Mouse (Mus musculus) intestine, embryonic 14.5 days (tissue): ENCODE data around the gene Mmd. TPM values are rescaled to one million over a fixed set of nuclear protein-coding genes. Genes with fewer than 3 reads are reported as not detected.

ENCODE experiments used
- ATAC-seq: fragments of 200-750 bp; cut with Nextera tagmentation; replicated peaks from 2 replicates; pipeline ENCODE4 v1.8.0; 2017; ENCODE audit warnings: low read depth, moderate number of reproducible peaks, moderate TSS enrichment, moderate library complexity; ENCODE audit not compliant: low FRiP score, low TSS enrichment
- DNase-seq: peaks from one replicate; pipeline ENCODE4 v3.0.0-alpha.2; 2018; ENCODE audit warnings: low spot score
- H3K27ac ChIP-seq: fragments of 300-500 bp; sonication (generic); 2 replicates; pipeline ENCODE4 v1.5.1; 2014; ENCODE audit warnings: low read depth, mild to moderate bottlenecking, control low read depth
- H3K27me3 ChIP-seq: fragments of 300-500 bp; sonication (generic); replicated peaks from 2 replicates; pipeline ENCODE4 v1.6.1; 2014; ENCODE audit warnings: low read length, control low read depth; ENCODE audit not compliant: control insufficient read depth, insufficient read depth
- H3K36me3 ChIP-seq: fragments of 300-500 bp; sonication (generic); 2 replicates; pipeline ENCODE4 v1.6.1; 2014; ENCODE audit warnings: low read length, control low read depth; ENCODE audit not compliant: control insufficient read depth, insufficient read depth
- H3K4me1 ChIP-seq: fragments of 300-500 bp; sonication (generic); replicated peaks from 2 replicates; pipeline ENCODE4 v1.6.1; 2014; ENCODE audit warnings: low read length, control low read depth, mixed read lengths; ENCODE audit not compliant: control insufficient read depth, insufficient read depth
- H3K4me2 ChIP-seq: fragments of 300-500 bp; sonication (generic); 2 replicates; pipeline ENCODE4 v1.6.1; 2014; ENCODE audit warnings: low read length
- H3K4me3 ChIP-seq: fragments of 300-500 bp; sonication (generic); 2 replicates; pipeline ENCODE4 v1.5.1; 2014; ENCODE audit warnings: low read depth, low read length, control low read depth, mixed read lengths
- H3K9ac ChIP-seq: fragments of 300-500 bp; sonication (generic); 2 replicates; pipeline ENCODE4 v1.6.1; 2014; ENCODE audit warnings: mild to moderate bottlenecking, low read length
- H3K9me3 ChIP-seq: fragments of 300-500 bp; sonication (generic); 2 replicates; pipeline ENCODE4 v1.6.1; 2016; ENCODE audit warnings: low read length, control low read depth; ENCODE audit not compliant: control insufficient read depth
- WGBS: fragments of 180-500 bp; shearing (Covaris S2); extraction: QIAGEN DNeasy Blood & Tissue Kit; methylation state at CpG from one replicate; pipeline ENCODE4 v1.1.7; 2014; 5-methylcytosine and 5-hydroxymethylcytosine counted together
- polyA plus RNA-seq: library from polyadenylated mRNA; unstranded; fragments of >200 nt; fragmentation: Nextera tagmentation; extraction: Ambion mirVana; gene quantifications from 2 replicates; pipeline ENCODE4 v1.2.1, GENCODE M21; 2014

The Mmd gene
- polyA plus RNA-seq, 1 experiment from 2014 or later, result 35.5 TPM

- Histone ChIP-seq H3K27ac (no peak overlapping the region), H3K9ac (no peak overlapping the region), H3K27me3 (no peaks in the 10 kb centered on the region), H3K36me3 (no peaks in the 10 kb centered on the region), H3K4me3 (no peak overlapping the region), H3K9me3 (no peaks in the 10 kb centered on the region), H3K4me2 (no peak overlapping the region), H3K4me1 (peaks cover 37% of the 10 kb centered on the region)
- no peak for ATAC-seq
- no peak for DNase-seq
Observed at GRCm38 (mm10) chr11:90229800-90230199, 19.5 kb upstream of the Mmd start.

- peak overlapping the region; percentile 23; the same call in 1 of the 2 replicates for H3K27ac ChIP-seq
- H3K4me2 ChIP-seq, result no peak overlapping the region
- DNase-seq, result no peak
- no peaks in the 10 kb centered on the region for H3K36me3 ChIP-seq
- H3K27me3 ChIP-seq, result no peaks in the 10 kb centered on the region
- H3K9ac ChIP-seq, result no peak overlapping the region
- peaks cover 32% of the 10 kb centered on the region for H3K4me1 ChIP-seq
- ATAC-seq, result no peak
- no peaks in the 10 kb centered on the region for H3K9me3 ChIP-seq
- 46% methylated on average over 2 of the region's 2 CpGs for WGBS
- no peak overlapping the region for H3K4me3 ChIP-seq
Observed at GRCm38 (mm10) chr11:90230671-90231070, 18.6 kb upstream of the Mmd start.

GRCm38 (mm10) chr11:90231631-90232030, 17.6 kb upstream of the Mmd start:
- WGBS, result 33% methylated on average over 2 of the region's 2 CpGs
- DNase-seq (no peak), ATAC-seq (no peak)
- Histone ChIP-seq H3K4me2 (no peak overlapping the region), H3K36me3 (no peaks in the 10 kb centered on the region), H3K9ac (no peak overlapping the region), H3K4me3 (no peak overlapping the region), H3K27me3 (no peaks in the 10 kb centered on the region), H3K9me3 (no peaks in the 10 kb centered on the region), H3K27ac (no peak overlapping the region), H3K4me1 (peaks cover 32% of the 10 kb centered on the region)

GRCm38 (mm10) chr11:90232685-90233084, 16.6 kb upstream of the Mmd start:
- Histone ChIP-seq H3K4me2 (0 out of 2 replicates have a peak overlapping the region, but pooled peaks have one; percentile 3), H3K27ac (peak overlapping the region; percentile 70), H3K9me3 (no peaks in the 10 kb centered on the region), H3K4me3 (no peak overlapping the region), H3K36me3 (no peaks in the 10 kb centered on the region), H3K27me3 (no peaks in the 10 kb centered on the region), H3K4me1 (peaks cover 32% of the 10 kb centered on the region), H3K9ac (no peak overlapping the region)
- 10% methylated on average over 4 of the region's 4 CpGs for WGBS
- ATAC-seq, result 0 out of 2 replicates have a peak, but pooled peaks have one; percentile 62
- no peak for DNase-seq

- peaks cover 26% of the 10 kb centered on the region for H3K4me1 ChIP-seq
- WGBS, result 82% methylated on average over 5 of the region's 5 CpGs
- ATAC-seq, result no peak
- no peak overlapping the region for H3K4me2 ChIP-seq
- no peak overlapping the region for H3K4me3 ChIP-seq
- no peaks in the 10 kb centered on the region for H3K27me3 ChIP-seq
- no peak overlapping the region for H3K9ac ChIP-seq
- H3K27ac ChIP-seq, result no peak overlapping the region
- no peaks in the 10 kb centered on the region for H3K9me3 ChIP-seq
- no peak for DNase-seq
- no peaks in the 10 kb centered on the region for H3K36me3 ChIP-seq
Observed at GRCm38 (mm10) chr11:90235221-90235620, 14.0 kb upstream of the Mmd start.

- Histone ChIP-seq H3K4me1 (peaks cover 4% of the 10 kb centered on the region), H3K4me2 (no peak overlapping the region), H3K27ac (no peak overlapping the region), H3K36me3 (no peaks in the 10 kb centered on the region), H3K4me3 (no peak overlapping the region), H3K27me3 (no peaks in the 10 kb centered on the region), H3K9me3 (no peaks in the 10 kb centered on the region), H3K9ac (no peak overlapping the region)
- ATAC-seq (no peak), DNase-seq (no peak)
- 76% methylated on average over 5 of the region's 5 CpGs for WGBS
Observed at GRCm38 (mm10) chr11:90237616-90238015, 11.6 kb upstream of the Mmd start.

GRCm38 (mm10) chr11:90238657-90239056, 10.6 kb upstream of the Mmd start:
- DNase-seq (no peak), ATAC-seq (no peak)
- Histone ChIP-seq H3K27ac (no peak overlapping the region), H3K4me1 (no peaks in the 10 kb centered on the region), H3K36me3 (no peaks in the 10 kb centered on the region), H3K4me2 (no peak overlapping the region), H3K9ac (no peak overlapping the region), H3K4me3 (no peak overlapping the region), H3K9me3 (no peaks in the 10 kb centered on the region), H3K27me3 (no peaks in the 10 kb centered on the region)
- 25% methylated on average over 2 of the region's 2 CpGs for WGBS

- Histone ChIP-seq H3K9ac (no peak overlapping the region), H3K4me3 (no peak overlapping the region), H3K9me3 (no peaks in the 10 kb centered on the region), H3K27ac (no peak overlapping the region), H3K4me2 (no peak overlapping the region), H3K4me1 (no peaks in the 10 kb centered on the region), H3K36me3 (no peaks in the 10 kb centered on the region), H3K27me3 (no peaks in the 10 kb centered on the region)
- DNase-seq, result no peak
- WGBS, result 28% methylated on average over 6 of the region's 6 CpGs
- ATAC-seq, result no peak
Observed at GRCm38 (mm10) chr11:90240652-90241330, 8.5 kb upstream of the Mmd start.

- no peak overlapping the region for H3K9ac ChIP-seq
- H3K27ac ChIP-seq, result no peak overlapping the region
- 82% methylated on average over 2 of the region's 2 CpGs for WGBS
- no peak overlapping the region for H3K4me3 ChIP-seq
- H3K9me3 ChIP-seq, result no peaks in the 10 kb centered on the region
- H3K27me3 ChIP-seq, result no peaks in the 10 kb centered on the region
- DNase-seq, result no peak
- H3K4me2 ChIP-seq, result no peak overlapping the region
- no peaks in the 10 kb centered on the region for H3K36me3 ChIP-seq
- no peaks in the 10 kb centered on the region for H3K4me1 ChIP-seq
- ATAC-seq, result no peak
Observed at GRCm38 (mm10) chr11:90241874-90242273, 7.4 kb upstream of the Mmd start.
